Mouse (Mus musculus) spleen, adult 2 months (tissue): ENCODE data around the gene Wdfy3.

ENCODE experiments used
- CTCF ChIP-seq: fragments of 200-500 bp; IDR thresholded peaks from 2 replicates; pipeline ENCODE4 v1.5.1; 2011; ENCODE audit warnings: mild to moderate bottlenecking, inconsistent platforms; ENCODE audit not compliant: insufficient read depth, insufficient read length, insufficient replicate concordance; ENCODE audit errors: extremely low read depth
- POLR2A ChIP-seq: fragments of 200-500 bp; IDR thresholded peaks from 2 replicates; pipeline ENCODE4 v1.6.1; 2011; ENCODE audit warnings: low read depth, low read length, inconsistent platforms

- TF ChIP-seq CTCF (no peak), POLR2A (no peak)
Measured at GRCm38 (mm10) chr5:102050677-102051076, 19.0 kb downstream of the Wdfy3 start.
